Mouse (Mus musculus) testis, adult 2 months (tissue): ENCODE data around the gene Atf7ip.

Experiments
- CTCF ChIP-seq: fragments of 200-500 bp; IDR thresholded peaks from 2 replicates; pipeline ENCODE4 v1.5.1; 2012; ENCODE audit warnings: low read depth, mild to moderate bottlenecking, inconsistent platforms, low read length, moderate library complexity; ENCODE audit not compliant: control insufficient read depth, insufficient read depth, insufficient replicate concordance
- POLR2A ChIP-seq: fragments of 200-500 bp; IDR thresholded peaks from 2 replicates; pipeline ENCODE4 v1.6.1; 2012; ENCODE audit warnings: low read depth, mild to moderate bottlenecking, inconsistent platforms, low read length, moderate library complexity; ENCODE audit not compliant: control insufficient read depth

- TF ChIP-seq POLR2A (no peak), CTCF (no peak)
Observed at GRCm38 (mm10) chr6:136464121-136464621, 41.8 kb upstream of the Atf7ip start.
